Mouse (Mus musculus): ENCODE measurements at regions not wholly inside any gene's neighbourhood (a gene's known extent, or its start where the extent isn't known, plus 50 kb on each side); places are given as distances from the start of the nearest gene placed in this dataset.

GRCm38 (mm10) chr6:94804284-94804815 lies 104.4 kb upstream of the Lrig1 start:
- no peak for TF ChIP-seq POLR2A (IDR thresholded peaks at IDR 0.05; ENCODE audit: borderline replicate concordance, control insufficient read depth, low read depth, low read length)
- no peak for TF ChIP-seq CTCF (IDR thresholded peaks at IDR 0.05; ENCODE audit: control insufficient read depth, insufficient read depth, low read length)
- no peaks in the 10 kb centered on the region for H3K4me1 ChIP-seq (ENCODE audit: control insufficient read depth, insufficient read depth, low read length)
- 76% methylated on average over 10 of the region's 10 CpGs for WGBS

DNA sequence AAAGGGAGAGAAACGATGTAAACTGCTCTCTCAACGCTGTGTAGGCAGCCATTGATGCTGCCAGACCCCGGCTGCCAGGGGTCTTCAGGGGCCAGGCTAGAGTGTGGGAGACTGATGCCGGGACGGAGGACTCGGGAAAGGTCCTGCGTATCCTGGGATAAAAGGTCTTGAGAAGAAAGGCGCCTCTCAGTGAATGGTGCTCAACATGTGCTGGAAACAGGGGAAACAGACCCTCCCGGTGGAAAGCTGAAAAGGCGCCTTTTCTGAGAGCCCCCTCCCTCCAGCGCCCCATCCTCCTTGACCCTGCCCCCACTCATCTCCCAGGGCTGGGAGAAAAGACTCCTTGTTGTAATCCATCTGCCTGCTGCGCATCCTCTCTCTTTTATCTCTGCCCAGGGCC lies 101.1 kb upstream of the Lrig1 start:
- no peaks in the 10 kb centered on the region for H3K4me1 ChIP-seq (ENCODE audit: control insufficient read depth, insufficient read depth, low read length)
- 65% methylated on average over 12 of the region's 12 CpGs for WGBS
- no peak overlapping the region for H3K4me3 ChIP-seq (replicated peaks; ENCODE audit: control insufficient read depth, low read depth, low read length)
- no peak overlapping the region for H3K27ac ChIP-seq (ENCODE audit: control insufficient read depth, insufficient read depth, low read depth, low read length, poor library complexity)
- TF ChIP-seq POLR2A (IDR thresholded peaks at IDR 0.05; ENCODE audit: borderline replicate concordance, control insufficient read depth, low read depth, low read length) (no peak), CTCF (IDR thresholded peaks at IDR 0.05; ENCODE audit: control insufficient read depth, insufficient read depth, low read length) (no peak)

More at GRCm38 (mm10) chr6:94804284-94804815, 104.4 kb upstream of the Lrig1 start:
- H3K27ac ChIP-seq (ENCODE audit: control insufficient read depth, insufficient read depth, low read depth, low read length, poor library complexity): no peak overlapping the region
- H3K4me3 ChIP-seq (replicated peaks; ENCODE audit: control insufficient read depth, low read depth, low read length): no peak overlapping the region

GRCm38 (mm10) chr6:94798545-94799211 lies 98.7 kb upstream of the Lrig1 start:
- Histone ChIP-seq H3K27ac (ENCODE audit: control insufficient read depth, insufficient read depth, low read depth, low read length, poor library complexity) (no peak overlapping the region), H3K4me3 (replicated peaks; ENCODE audit: control insufficient read depth, low read depth, low read length) (no peak overlapping the region), H3K4me1 (ENCODE audit: control insufficient read depth, insufficient read depth, low read length) (no peaks in the 10 kb centered on the region)
- 83% methylated on average over 4 of the region's 4 CpGs for WGBS
- TF ChIP-seq CTCF (IDR thresholded peaks at IDR 0.05; ENCODE audit: control insufficient read depth, insufficient read depth, low read length): no peak
- TF ChIP-seq POLR2A (IDR thresholded peaks at IDR 0.05; ENCODE audit: borderline replicate concordance, control insufficient read depth, low read depth, low read length): no peak

DNA sequence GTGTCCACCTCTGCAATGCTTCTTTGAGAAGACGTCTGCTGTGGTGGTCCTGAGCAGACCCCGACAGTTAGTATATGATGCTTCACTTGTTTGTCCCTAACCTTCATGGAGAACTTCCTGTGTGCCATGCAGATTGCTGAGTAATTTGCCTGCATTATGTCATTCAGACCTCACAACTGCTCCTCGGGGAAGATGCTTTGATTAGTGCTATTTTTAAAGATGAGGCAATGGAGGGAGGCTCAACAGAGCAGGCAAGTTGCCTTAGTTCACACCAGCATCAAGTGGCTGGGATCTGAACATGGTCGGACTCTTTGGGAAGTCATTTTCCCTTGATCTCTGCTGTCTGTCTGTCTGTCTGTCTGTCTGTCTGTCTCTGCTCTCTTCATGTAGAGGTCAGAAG lies 95.5 kb upstream of the Lrig1 start:
- no peak overlapping the region for H3K27ac ChIP-seq (ENCODE audit: control insufficient read depth, insufficient read depth, low read depth, low read length, poor library complexity)
- TF ChIP-seq POLR2A (IDR thresholded peaks at IDR 0.05; ENCODE audit: borderline replicate concordance, control insufficient read depth, low read depth, low read length) (no peak), CTCF (IDR thresholded peaks at IDR 0.05; ENCODE audit: control insufficient read depth, insufficient read depth, low read length) (no peak)
- H3K4me3 ChIP-seq (replicated peaks; ENCODE audit: control insufficient read depth, low read depth, low read length): no peak overlapping the region
- H3K4me1 ChIP-seq (ENCODE audit: control insufficient read depth, insufficient read depth, low read length): no peaks in the 10 kb centered on the region
- WGBS: 73% methylated on average over 4 of the region's 4 CpGs

DNA sequence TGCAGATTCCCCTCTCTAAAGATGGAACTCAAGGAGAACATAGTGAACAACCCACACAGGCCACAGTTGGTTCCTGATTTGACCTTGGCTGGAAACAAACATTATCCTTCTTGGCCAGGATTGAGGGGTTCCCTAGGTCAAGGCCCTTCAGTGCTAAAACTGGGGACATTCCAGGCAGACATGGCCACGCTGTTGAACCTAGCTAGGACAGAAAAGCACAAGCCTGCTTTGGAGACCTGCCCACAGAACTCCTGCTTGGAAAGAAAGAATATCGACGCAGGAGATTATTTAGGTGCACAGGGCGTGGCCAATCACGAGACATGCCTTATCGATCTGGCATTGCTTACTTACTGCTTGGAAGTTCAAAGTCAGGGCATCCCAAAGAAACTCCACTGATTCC lies 93.6 kb upstream of the Lrig1 start:
- 86% methylated on average over 6 of the region's 6 CpGs for WGBS
- TF ChIP-seq CTCF (IDR thresholded peaks at IDR 0.05; ENCODE audit: control insufficient read depth, insufficient read depth, low read length) (no peak), POLR2A (IDR thresholded peaks at IDR 0.05; ENCODE audit: borderline replicate concordance, control insufficient read depth, low read depth, low read length) (no peak)

GRCm38 (mm10) chr6:94792312-94792711 lies 92.4 kb upstream of the Lrig1 start:
- no peaks in the 10 kb centered on the region for H3K4me1 ChIP-seq (ENCODE audit: control insufficient read depth, insufficient read depth, low read length)
- WGBS: 71% methylated on average over 4 of the region's 4 CpGs
- TF ChIP-seq CTCF (IDR thresholded peaks at IDR 0.05; ENCODE audit: control insufficient read depth, insufficient read depth, low read length): no peak
- TF ChIP-seq POLR2A (IDR thresholded peaks at IDR 0.05; ENCODE audit: borderline replicate concordance, control insufficient read depth, low read depth, low read length): no peak
- no peak overlapping the region for H3K27ac ChIP-seq (ENCODE audit: control insufficient read depth, insufficient read depth, low read depth, low read length, poor library complexity)
- H3K4me3 ChIP-seq (replicated peaks; ENCODE audit: control insufficient read depth, low read depth, low read length): no peak overlapping the region

More for the DNA sequence above, 93.6 kb upstream of the Lrig1 start:
- Histone ChIP-seq H3K27ac (ENCODE audit: control insufficient read depth, insufficient read depth, low read depth, low read length, poor library complexity) (no peak overlapping the region), H3K4me1 (ENCODE audit: control insufficient read depth, insufficient read depth, low read length) (no peaks in the 10 kb centered on the region), H3K4me3 (replicated peaks; ENCODE audit: control insufficient read depth, low read depth, low read length) (no peak overlapping the region)

DNA sequence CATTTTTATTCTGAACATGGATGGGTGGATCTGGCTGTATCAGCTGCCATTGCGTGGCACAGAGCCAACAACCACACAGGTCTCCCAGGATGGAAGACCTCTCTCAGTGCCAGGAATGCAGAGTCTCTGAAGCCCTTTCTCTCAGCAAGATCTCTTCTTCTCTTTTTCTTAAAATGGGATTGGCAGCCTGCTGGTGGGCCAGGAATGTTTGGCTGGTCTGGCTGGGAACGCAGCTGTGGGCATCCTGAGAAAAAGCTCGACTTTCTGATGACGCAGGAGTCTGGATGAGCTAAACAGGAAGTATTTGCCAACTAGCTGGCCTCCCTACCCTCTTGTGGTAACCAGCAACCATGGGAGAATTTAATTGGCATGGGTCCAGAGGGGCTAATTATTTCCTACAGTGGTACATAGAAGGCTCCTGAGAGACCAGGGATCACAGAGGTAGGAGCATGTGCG lies 89.4 kb upstream of the Lrig1 start:
- Histone ChIP-seq H3K27ac (ENCODE audit: control insufficient read depth, insufficient read depth, low read depth, low read length, poor library complexity) (no peak overlapping the region), H3K4me3 (replicated peaks; ENCODE audit: control insufficient read depth, low read depth, low read length) (no peak overlapping the region), H3K4me1 (ENCODE audit: control insufficient read depth, insufficient read depth, low read length) (no peaks in the 10 kb centered on the region)
- TF ChIP-seq POLR2A (IDR thresholded peaks at IDR 0.05; ENCODE audit: borderline replicate concordance, control insufficient read depth, low read depth, low read length) (no peak), CTCF (IDR thresholded peaks at IDR 0.05; ENCODE audit: control insufficient read depth, insufficient read depth, low read length) (no peak)
- 39% methylated on average over 5 of the region's 5 CpGs for WGBS

DNA sequence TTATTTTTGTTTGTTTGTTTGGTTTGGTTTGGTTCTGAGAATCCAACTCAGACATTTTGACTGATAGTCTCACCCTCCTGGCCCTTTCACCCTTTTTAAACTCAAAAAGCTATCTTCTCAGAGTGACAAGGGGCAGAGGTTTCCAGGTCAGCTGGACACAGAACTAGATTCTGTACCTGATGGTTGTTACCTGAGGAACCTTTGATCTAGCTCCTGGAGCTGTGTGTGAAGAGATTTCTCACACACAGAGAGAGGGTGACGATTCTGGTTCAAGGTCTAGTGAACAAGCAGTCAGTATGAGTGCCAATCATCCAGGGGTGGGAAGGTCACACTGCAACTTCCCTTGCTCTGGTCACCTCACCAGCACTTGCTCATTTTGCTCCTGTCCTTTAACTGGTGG lies 83.5 kb upstream of the Lrig1 start:
- no peak overlapping the region for H3K27ac ChIP-seq (ENCODE audit: control insufficient read depth, insufficient read depth, low read depth, low read length, poor library complexity)
- no peaks in the 10 kb centered on the region for H3K4me1 ChIP-seq (ENCODE audit: control insufficient read depth, insufficient read depth, low read length)
- H3K4me3 ChIP-seq (replicated peaks; ENCODE audit: control insufficient read depth, low read depth, low read length): no peak overlapping the region
- 89% methylated on average over 1 of the region's 1 CpGs for WGBS
- TF ChIP-seq CTCF (IDR thresholded peaks at IDR 0.05; ENCODE audit: control insufficient read depth, insufficient read depth, low read length): no peak
- TF ChIP-seq POLR2A (IDR thresholded peaks at IDR 0.05; ENCODE audit: borderline replicate concordance, control insufficient read depth, low read depth, low read length): no peak

Measured in bone marrow, adult 2 months (tissue).